In genomic region chr8:121636180-121636579, GRCm38 (mm10) we compare ENCODE assay signal across 12 mouse cellular contexts. TPM values are rescaled to one million over a fixed set of nuclear protein-coding genes. Genes with fewer than 3 reads are reported as not detected.
DNase-seq lines count a peak whose midpoint lies in the region; ATAC-seq lines count a peak whose summit lies in the region.
"Had no signal": no experiment of that assay in that cellular context is flagged by ENCODE, and none has a peak within 500 bp of the region (broad histone marks: within the 10 kb centered on the region; RNA-seq: fewer than 3 reads in every experiment).

No protein-coding gene starts in this region.

- H3K27me3 ChIP-seq in kidney, embryonic 14.5 days (ENCODE audit: control insufficient read depth, insufficient read depth, low read length), result no peaks in the 10 kb centered on the region
- H3K27me3 ChIP-seq in neural tube, embryonic 13.5 days, result no peaks in the 10 kb centered on the region
- H3K27me3 ChIP-seq in limb, embryonic 15.5 days, result no peaks in the 10 kb centered on the region

- no peak overlapping the region for H3K4me2 ChIP-seq in kidney, embryonic 14.5 days (replicated peaks; ENCODE audit: low read depth, low read length)
- H3K4me2 ChIP-seq in neural tube, embryonic 13.5 days, result no peak overlapping the region
- no peak overlapping the region for H3K4me2 ChIP-seq in limb, embryonic 15.5 days

- WGBS in kidney, embryonic 14.5 days, result 81% methylated on average over 8 of the region's 8 CpGs
- WGBS in neural tube, embryonic 13.5 days, result 85% methylated on average over 8 of the region's 8 CpGs
- WGBS in limb, embryonic 15.5 days, result 86% methylated on average over 8 of the region's 8 CpGs

- no peak overlapping the region for H3K9ac ChIP-seq in kidney, embryonic 14.5 days (ENCODE audit: low read depth, low read length)
- no peak overlapping the region for H3K9ac ChIP-seq in neural tube, embryonic 13.5 days
- no peak overlapping the region for H3K9ac ChIP-seq in limb, embryonic 15.5 days

- peaks cover 29% of the 10 kb centered on the region for H3K4me1 ChIP-seq in kidney, embryonic 14.5 days (ENCODE audit: control insufficient read depth, insufficient read depth, low read length)
- H3K4me1 ChIP-seq in neural tube, embryonic 13.5 days (replicated peaks), result peaks cover 66% of the 10 kb centered on the region
- H3K4me1 ChIP-seq in limb, embryonic 15.5 days, result peaks cover 31% of the 10 kb centered on the region

- peak; percentile 87 for DNase-seq in heart, adult 11 months
- no peak for DNase-seq in heart, postnatal 10 days
- no peak for DNase-seq in kidney, adult 18-20 months
- DNase-seq in neural tube, embryonic 10.5 days (ENCODE audit: extremely low spot score, low spot score), result no peak
- no peak for DNase-seq in adrenal gland, postnatal 36 days
- DNase-seq: cerebellum, adult 11 months; thymus, postnatal 25 days had no signal

- H3K9me3 ChIP-seq in kidney, embryonic 14.5 days (ENCODE audit: control insufficient read depth, low read length), result no peaks in the 10 kb centered on the region
- H3K9me3 ChIP-seq in neural tube, embryonic 13.5 days, result no peaks in the 10 kb centered on the region
- H3K9me3 ChIP-seq in limb, embryonic 15.5 days, result no peaks in the 10 kb centered on the region
- H3K9me3 ChIP-seq: hindbrain, embryonic 10.5 days had no signal

- H3K4me3 ChIP-seq in kidney, embryonic 14.5 days (ENCODE audit: low read length), result no peak overlapping the region
- no peak overlapping the region for H3K4me3 ChIP-seq in neural tube, embryonic 13.5 days
- H3K4me3 ChIP-seq in limb, embryonic 15.5 days, result no peak overlapping the region
- H3K4me3 ChIP-seq: hindbrain, embryonic 10.5 days had no signal

- no peak for ATAC-seq in kidney, embryonic 14.5 days (ENCODE audit: low FRiP score, low TSS enrichment)
- ATAC-seq in neural tube, embryonic 13.5 days (ENCODE audit: low read depth), result no peak
- ATAC-seq in limb, embryonic 15.5 days (ENCODE audit: insufficient number of reproducible peaks, low FRiP score, low TSS enrichment, low read depth), result no peak
- ATAC-seq: CD4-positive, CD25-positive, alpha-beta regulatory T cell, adult 4 months had no signal

- intact Hi-C loops in heart, postnatal 10 days (cut with DNase I), result no loop called here

- H3K27ac ChIP-seq in kidney, embryonic 14.5 days (ENCODE audit: low read depth, low read length), result peak overlapping the region; percentile 59; the same call in 1 of the 2 replicates
- H3K27ac ChIP-seq in neural tube, embryonic 13.5 days (replicated peaks), result 0 out of 2 replicates have a peak overlapping the region, but pooled peaks have one; percentile 14
- H3K27ac ChIP-seq in limb, embryonic 15.5 days, result peak overlapping the region; percentile 73
- H3K27ac ChIP-seq: hindbrain, embryonic 10.5 days had no signal

- no peaks in the 10 kb centered on the region for H3K36me3 ChIP-seq in kidney, embryonic 14.5 days (ENCODE audit: control insufficient read depth, insufficient read depth, low read length)
- peaks cover 7% of the 10 kb centered on the region; the same call in 1 of the 2 replicates for H3K36me3 ChIP-seq in neural tube, embryonic 13.5 days
- H3K36me3 ChIP-seq in limb, embryonic 15.5 days, result no peaks in the 10 kb centered on the region; the same call in 1 of the 2 replicates

RNA-seq across cellular contexts. Expression of gene Zcchc14, which starts 16.5 kb away (rescaled TPM):
- total RNA-seq in heart, postnatal 10 days (2021), result 10 to 100 TPM; 40.5 to 43.3 TPM
- polyA plus RNA-seq in kidney, embryonic 14.5 days (2014; fragmentation: Nextera tagmentation; extraction: Ambion mirVana), result 19.3 and 26.9 TPM in 2 replicates
- 22.2 and 23.6 TPM in 2 replicates for polyA plus RNA-seq in neural tube, embryonic 13.5 days (2015; fragmentation: Nextera tagmentation; extraction: Ambion mirVana)
- 11.2 and 13.8 TPM in 2 replicates for polyA plus RNA-seq in limb, embryonic 15.5 days (2015; fragmentation: Nextera tagmentation; extraction: Ambion mirVana)
- 10 to 100 TPM; 43.4 to 53.4 TPM for total RNA-seq in adrenal gland, postnatal 36 days (2021)

RNA-seq across cellular contexts. Expression of gene Map1lc3b, which starts 46.0 kb away (rescaled TPM):
- 100 to 1,000 TPM; 181 to 187 TPM for total RNA-seq in heart, postnatal 10 days (2021)
- 204 and 205 TPM in 2 replicates for polyA plus RNA-seq in kidney, embryonic 14.5 days (2014; fragmentation: Nextera tagmentation; extraction: Ambion mirVana)
- 411 and 420 TPM in 2 replicates for polyA plus RNA-seq in neural tube, embryonic 13.5 days (2015; fragmentation: Nextera tagmentation; extraction: Ambion mirVana)
- 182 and 193 TPM in 2 replicates for polyA plus RNA-seq in limb, embryonic 15.5 days (2015; fragmentation: Nextera tagmentation; extraction: Ambion mirVana)
- total RNA-seq in adrenal gland, postnatal 36 days (2021), result 100 to 1,000 TPM; 179 to 206 TPM

RNA-seq across cellular contexts. Expression of gene Fbxo31, which starts 57.6 kb away (rescaled TPM):
- total RNA-seq in heart, postnatal 10 days (2021), result 10 to 100 TPM; 30.2 to 51.0 TPM
- polyA plus RNA-seq in kidney, embryonic 14.5 days (2014; fragmentation: Nextera tagmentation; extraction: Ambion mirVana), result 15.5 and 17.0 TPM in 2 replicates
- polyA plus RNA-seq in neural tube, embryonic 13.5 days (2015; fragmentation: Nextera tagmentation; extraction: Ambion mirVana), result 28.8 and 32.0 TPM in 2 replicates
- 17.3 TPM in 2 replicates for polyA plus RNA-seq in limb, embryonic 15.5 days (2015; fragmentation: Nextera tagmentation; extraction: Ambion mirVana)
- 10 to 100 TPM; 45.4 to 54.8 TPM for total RNA-seq in adrenal gland, postnatal 36 days (2021)

Comparison
In these comparisons a context has a peak if more than half of its experiments do, and no peak if none do; other contexts are left out.
1. H3K27ac ChIP-seq: peak in every context shown above with its lines; median percentile 73 in limb, embryonic 15.5 days; 59 in kidney, embryonic 14.5 days; 14 in neural tube, embryonic 13.5 days.